Comparison of ENCODE assay signal across 9 mouse cellular contexts in the genomic region with DNA sequence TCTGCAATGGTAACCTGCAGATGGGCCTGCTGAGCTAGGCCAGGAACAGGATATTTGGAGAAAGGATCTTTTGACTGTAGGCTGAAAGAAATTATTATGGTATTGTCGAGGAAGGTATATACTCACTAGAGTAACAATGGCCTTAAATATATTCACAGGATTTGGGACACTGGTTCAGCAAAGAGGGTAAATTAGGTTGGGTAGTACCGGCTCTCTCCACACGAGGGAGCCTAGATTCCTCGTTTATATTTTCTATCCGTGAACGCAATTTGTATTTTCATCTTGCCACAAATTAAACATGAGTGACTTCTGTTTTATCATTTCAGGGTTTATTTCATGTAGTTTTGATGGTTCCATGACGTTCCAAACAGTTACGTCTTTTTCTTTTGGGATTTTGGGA. TPM values are rescaled to one million over a fixed set of nuclear protein-coding genes. Genes with fewer than 3 reads are reported as not detected.
DNase-seq lines count a peak whose midpoint lies in the region; ATAC-seq and TF ChIP-seq lines count a peak whose summit lies in the region.
"Had no signal": no experiment of that assay in that cellular context is flagged by ENCODE, and none has a peak within 500 bp of the region (broad histone marks: within the 10 kb centered on the region; RNA-seq: fewer than 3 reads in every experiment).

No protein-coding gene starts in this region.

- no peak overlapping the region for H3K4me3 ChIP-seq in embryonic facial prominence, embryonic 15.5 days (replicated peaks)
- H3K4me3 ChIP-seq in liver, embryonic 14.5 days (ENCODE audit: insufficient read depth in 1 of 2, low read depth in 2 of 2, low read length in 2 of 2), result no peak overlapping the region
- H3K4me3 ChIP-seq: heart, embryonic 15.5 days had no signal

- H3K27me3 ChIP-seq in embryonic facial prominence, embryonic 15.5 days, result no peaks in the 10 kb centered on the region
- no peaks in the 10 kb centered on the region for H3K27me3 ChIP-seq in liver, embryonic 14.5 days (ENCODE audit: control insufficient read depth, insufficient read depth, low read length)
- H3K27me3 ChIP-seq: heart, embryonic 15.5 days had no signal

- WGBS in embryonic facial prominence, embryonic 15.5 days, result 7% methylated on average over 8 of the region's 8 CpGs
- 13% methylated on average over 8 of the region's 8 CpGs for WGBS in liver, embryonic 14.5 days (ENCODE audit: insufficient replicate concordance)

- H3K9me3 ChIP-seq in embryonic facial prominence, embryonic 15.5 days (replicated peaks), result no peaks in the 10 kb centered on the region
- no peaks in the 10 kb centered on the region for H3K9me3 ChIP-seq in liver, embryonic 14.5 days (ENCODE audit: control insufficient read depth, low read length)
- H3K9me3 ChIP-seq: heart, embryonic 15.5 days had no signal

- no peak overlapping the region for H3K27ac ChIP-seq in embryonic facial prominence, embryonic 15.5 days (replicated peaks)
- H3K27ac ChIP-seq in liver, embryonic 14.5 days, result no peak overlapping the region
- H3K27ac ChIP-seq: heart, embryonic 15.5 days had no signal

- 0 out of 2 replicates have a peak overlapping the region, but pooled peaks have one; percentile 9 for H3K4me2 ChIP-seq in embryonic facial prominence, embryonic 15.5 days (replicated peaks)
- H3K4me2 ChIP-seq in liver, embryonic 14.5 days (ENCODE audit: low read depth), result no peak overlapping the region
- H3K4me2 ChIP-seq: heart, embryonic 15.5 days had no signal

- H3K4me1 ChIP-seq in embryonic facial prominence, embryonic 15.5 days, result no peaks in the 10 kb centered on the region
- no peaks in the 10 kb centered on the region for H3K4me1 ChIP-seq in liver, embryonic 14.5 days (replicated peaks; ENCODE audit: control insufficient read depth in 2 of 2, insufficient read depth in 2 of 2, low read length in 1 of 2)
- H3K4me1 ChIP-seq: heart, embryonic 15.5 days had no signal

- peak; percentile 49 for DNase-seq in CD4-positive, CD25-positive, alpha-beta regulatory T cell, adult 2 months (ENCODE audit: low read depth, low spot score)
- DNase-seq in urinary bladder, postnatal 36 days (ENCODE audit: low spot score in 2 of 2), result peak; percentile 42 to 45
- DNase-seq in urinary bladder, postnatal 4 days (ENCODE audit: low spot score in 2 of 2), result no peak
- peak; percentile 81 for DNase-seq in kidney, postnatal 10 days
- no peak for DNase-seq in liver, embryonic 14.5 days (ENCODE audit: low read depth in 3 of 3, low spot score in 3 of 3)
- peak; percentile 51 to 79 for DNase-seq in right cerebral cortex, postnatal 10 days (ENCODE audit: low spot score in 2 of 2)

- no peak for ATAC-seq in CD4-positive, CD25-positive, alpha-beta regulatory T cell, adult 4 months
- no peak for ATAC-seq in embryonic facial prominence, embryonic 15.5 days (ENCODE audit: insufficient number of reproducible peaks, low FRiP score, low TSS enrichment, low read depth)
- no peak for ATAC-seq in liver, embryonic 14.5 days (ENCODE audit: insufficient read depth)

- TF ChIP-seq CTCF in liver, embryonic 14.5 days (IDR thresholded peaks at IDR 0.05; ENCODE audit: low read depth), result peak; percentile 52; the same call in 1 of the 2 replicates

- H3K36me3 ChIP-seq in embryonic facial prominence, embryonic 15.5 days, result no peaks in the 10 kb centered on the region
- no peaks in the 10 kb centered on the region for H3K36me3 ChIP-seq in liver, embryonic 14.5 days (replicated peaks; ENCODE audit: control insufficient read depth, insufficient read depth, low read depth)
- H3K36me3 ChIP-seq: heart, embryonic 15.5 days had no signal

- no peak overlapping the region for H3K9ac ChIP-seq in embryonic facial prominence, embryonic 15.5 days
- H3K9ac ChIP-seq in liver, embryonic 14.5 days (replicated peaks), result no peak overlapping the region
- H3K9ac ChIP-seq: heart, embryonic 15.5 days had no signal

- no peak for TF ChIP-seq EP300 in liver, embryonic 14.5 days (IDR thresholded peaks at IDR 0.05; ENCODE audit: low read depth)

RNA-seq across cellular contexts. Expression of a gene that starts 35.5 kb away (rescaled TPM):
- polyA plus RNA-seq in CD4-positive, CD25-positive, alpha-beta regulatory T cell, adult 4 months (2017; shearing (Covaris generic)), result 10 to 100 TPM; 12.6 to 19.2 TPM
- 93.1 and 94.9 TPM in 2 replicates for polyA plus RNA-seq in embryonic facial prominence, embryonic 15.5 days (2015; fragmentation: Nextera tagmentation; extraction: Ambion mirVana)
- 9.0 and 13.6 TPM in 2 replicates for polyA plus RNA-seq in liver, embryonic 14.5 days (2012; rRNA removed)
- polyA plus RNA-seq in liver, embryonic 14.5 days (2014; fragmentation: Nextera tagmentation; extraction: Ambion mirVana), result 25.6 and 30.9 TPM in 2 replicates

RNA-seq across cellular contexts. Expression of a gene that starts 35.8 kb away (rescaled TPM):
- polyA plus RNA-seq in CD4-positive, CD25-positive, alpha-beta regulatory T cell, adult 4 months (2017; shearing (Covaris generic)), result not detected
- 12.5 and 13.0 TPM in 2 replicates for polyA plus RNA-seq in embryonic facial prominence, embryonic 15.5 days (2015; fragmentation: Nextera tagmentation; extraction: Ambion mirVana)
- 0.08 and 0.10 TPM in 2 replicates for polyA plus RNA-seq in liver, embryonic 14.5 days (2012; rRNA removed)
- polyA plus RNA-seq in liver, embryonic 14.5 days (2014; fragmentation: Nextera tagmentation; extraction: Ambion mirVana), result 0.25 and 0.51 TPM in 2 replicates

Comparison
In these comparisons a context has a peak if more than half of its experiments do, and no peak if none do; other contexts are left out.
1. DNase-seq: peak in CD4-positive, CD25-positive, alpha-beta regulatory T cell, adult 2 months (single experiment), urinary bladder, postnatal 36 days (2 of 2), kidney, postnatal 10 days (single experiment) and right cerebral cortex, postnatal 10 days (2 of 2); none in urinary bladder, postnatal 4 days (0 of 2) and liver, embryonic 14.5 days (0 of 3).